Mouse (Mus musculus): ENCODE measurements at regions not wholly inside any gene's neighbourhood (a gene's known extent, or its start where the extent isn't known, plus 50 kb on each side); places are given as distances from the start of the nearest gene placed in this dataset.

- TF ChIP-seq POLR2A (IDR thresholded peaks at IDR 0.05; ENCODE audit: low read depth, low read length) (no peak), CTCF (IDR thresholded peaks at IDR 0.05; ENCODE audit: borderline replicate concordance, insufficient read depth, low read length) (no peak)
Measured at GRCm38 (mm10) chr6:31719614-31720013, 155.8 kb upstream of the Podxl start.
